Mouse (Mus musculus): Measurements from ENCODE around the gene Gm10295.

The Gm10295 gene

DNA sequence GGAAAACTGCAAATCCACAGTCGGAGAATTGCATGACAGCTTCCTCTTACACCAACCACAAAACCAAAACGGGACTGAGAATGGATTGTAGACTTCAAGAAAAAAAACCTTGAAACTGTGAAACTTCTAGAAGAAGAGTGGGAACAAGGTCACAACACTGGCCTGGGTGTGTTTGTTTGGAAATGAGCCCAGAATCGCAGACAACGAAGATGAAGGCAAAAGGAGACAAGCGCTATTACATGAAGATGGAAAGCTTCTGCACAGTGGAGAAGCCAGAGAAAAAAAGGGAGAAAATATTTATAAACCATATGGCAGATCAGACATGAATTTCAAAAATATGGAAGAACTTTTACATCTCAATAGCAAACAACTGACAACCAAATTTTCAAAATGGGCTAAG lies 4.3 kb upstream of the Gm10295 start:
- no peak for DNase-seq (ENCODE audit: low read depth, low spot score)

- DNase-seq (ENCODE audit: low read depth, low spot score) = no peak
These were observed 2.4 kb downstream of the Gm10295 start for GRCm38 (mm10) chr7:71348922-71349321.

DNA sequence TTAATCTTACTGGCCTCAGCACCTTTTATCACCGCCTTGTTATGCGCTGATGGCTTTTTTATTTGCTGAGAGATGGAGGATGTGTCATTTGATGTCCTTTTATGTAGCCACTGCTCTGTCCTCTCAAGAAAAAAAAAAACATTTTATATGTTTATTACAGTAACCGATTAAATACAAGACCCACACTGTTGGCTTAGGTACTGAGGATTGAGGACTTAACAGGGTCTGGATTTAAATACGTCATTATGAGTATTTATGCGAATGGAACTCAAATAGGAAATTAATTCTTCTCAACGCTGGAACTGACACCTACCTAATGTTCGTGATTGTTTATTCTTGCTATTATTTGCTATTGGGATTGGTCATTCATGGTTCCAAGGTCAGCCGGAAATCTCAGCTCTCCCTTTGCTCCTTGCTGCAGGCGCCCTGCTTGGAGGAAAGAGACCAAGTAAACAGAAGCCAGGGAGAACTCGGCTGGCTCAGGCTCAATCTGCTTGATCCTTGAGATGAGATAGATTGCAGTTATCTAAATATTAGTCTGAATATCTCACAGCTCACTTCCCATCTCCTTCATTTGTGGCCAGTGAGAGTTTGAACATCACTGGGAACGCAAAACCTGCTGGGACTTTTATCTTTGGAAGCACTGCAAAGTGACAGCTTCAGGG lies 26.2 kb downstream of the Gm10295 start:
- no peak for DNase-seq (ENCODE audit: low read depth, low spot score)

DNA sequence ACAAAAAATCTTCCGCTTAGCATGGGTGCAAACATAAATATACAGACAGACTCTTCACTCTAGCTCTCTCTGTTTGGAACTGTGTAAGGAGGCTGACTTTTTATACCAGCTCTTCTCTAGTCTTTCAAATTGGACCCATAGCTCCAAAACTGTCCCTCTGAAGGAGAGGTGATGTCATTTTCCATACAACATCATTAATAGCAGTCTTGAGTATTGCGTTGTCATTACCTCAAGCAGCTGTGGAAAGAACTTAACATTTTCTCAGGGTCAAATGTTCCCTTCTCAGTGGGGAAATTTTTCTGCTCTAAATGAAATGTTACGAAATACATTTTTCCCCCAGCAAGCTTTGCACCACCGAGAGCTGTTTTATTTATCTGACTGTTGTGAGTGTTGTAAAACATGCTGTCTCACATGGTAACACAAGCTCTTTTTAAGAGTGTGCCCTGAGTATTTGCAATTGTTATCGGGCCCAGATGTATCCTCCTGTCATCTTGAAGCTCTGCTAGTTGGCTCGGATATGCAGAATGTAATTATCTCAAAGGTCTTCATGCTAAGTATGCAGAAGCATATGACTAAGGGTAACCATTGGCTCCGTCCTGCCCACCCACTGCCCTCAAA lies 38.0 kb downstream of the Gm10295 start:
- no peak for DNase-seq (ENCODE audit: low read depth, low spot score)

DNA sequence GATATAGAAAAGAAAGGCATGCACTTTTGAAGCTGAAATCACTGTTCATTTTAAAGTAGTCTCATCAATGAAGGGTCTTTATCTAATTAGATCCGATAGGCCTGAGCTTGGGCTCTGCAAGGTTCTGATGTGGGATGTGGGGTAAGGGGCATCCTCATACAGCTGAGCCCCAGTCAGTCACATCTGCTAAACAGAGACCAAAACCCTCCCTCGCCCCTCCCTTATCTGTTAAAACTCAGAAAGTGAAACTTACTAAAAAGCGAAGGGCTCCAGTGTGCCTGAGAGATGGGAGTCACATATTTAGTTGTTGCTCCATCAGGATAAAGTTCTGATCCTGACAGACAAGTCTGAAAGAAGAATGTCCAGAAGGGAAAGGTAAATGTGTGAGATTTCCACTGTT lies 38.9 kb downstream of the Gm10295 start:
- DNase-seq (ENCODE audit: low read depth, low spot score) = no peak

DNA sequence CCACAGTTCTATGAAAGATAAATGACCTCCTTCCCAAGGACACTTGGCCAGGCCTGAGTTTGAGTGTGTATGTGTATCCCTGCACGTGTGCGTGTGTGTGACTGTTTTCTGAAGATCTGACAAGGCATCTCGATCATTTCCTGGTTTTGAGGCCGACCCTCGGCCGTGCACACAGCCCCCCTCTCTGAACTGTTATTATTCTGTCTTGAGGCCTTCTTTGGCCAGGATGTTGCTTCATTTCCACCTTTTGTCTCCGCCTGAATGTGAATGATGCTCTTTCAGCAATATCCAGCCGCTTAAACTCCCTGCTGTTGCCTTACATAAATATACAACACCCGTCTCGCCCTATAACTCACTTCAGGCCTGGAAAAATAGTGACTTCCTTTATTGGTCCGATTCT lies 39.9 kb downstream of the Gm10295 start:
- no peak for DNase-seq (ENCODE audit: low read depth, low spot score)

- no peak for DNase-seq (ENCODE audit: low read depth, low spot score)
These were observed 43.2 kb downstream of the Gm10295 start for GRCm38 (mm10) chr7:71308051-71308450.

DNA sequence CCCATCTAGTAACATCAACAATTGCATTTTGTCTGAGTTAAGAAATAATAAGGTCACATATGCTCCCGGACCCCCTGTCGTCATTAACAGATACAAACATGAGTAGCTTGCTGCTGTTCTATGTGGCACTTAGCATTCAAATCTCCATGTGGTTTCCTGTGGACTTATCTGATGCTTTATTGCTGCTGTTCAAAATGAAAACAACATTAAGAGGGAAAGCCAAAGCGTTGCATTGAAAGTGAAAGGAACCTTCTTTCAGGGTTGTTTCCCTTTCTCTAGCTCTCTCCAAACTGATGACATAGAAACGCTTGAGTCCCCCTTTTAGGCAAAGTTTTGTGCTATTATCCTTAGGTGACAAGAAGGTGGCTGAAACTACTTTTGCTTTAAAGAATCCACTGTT lies 48.6 kb downstream of the Gm10295 start:
- no peak for DNase-seq (ENCODE audit: low read depth, low spot score)

Data from retina, adult 2 months (tissue).